Mouse (Mus musculus): ENCODE measurements around the gene Pdcd10. TPM values are rescaled to one million over a fixed set of nuclear protein-coding genes. Genes with fewer than 3 reads are reported as not detected.

The Pdcd10 gene
- polyA plus RNA-seq (2017; shearing (Covaris generic)) = 191 TPM

GRCm38 (mm10) chr3:75556695-75557291, at the start of gene Pdcd10:
Gene Pdcd10, minus strand, starts transcription at chr3:75556856.

GRCm38 (mm10) chr3:75557292-75557691, 636 bp upstream of the Pdcd10 start, which contains the start of gene Serpini1:
Gene Serpini1, plus strand, starts transcription at chr3:75557547.

GRCm38 (mm10) chr3:75482056-75482455, 74.6 kb downstream of the Pdcd10 start, which contains the start of gene Wdr49:
Gene Wdr49, minus strand, starts transcription at chr3:75482156.

Other genes with a start within 250 kb of the Pdcd10 start
- 0.56 TPM for gene Wdr49, start 74.7 kb downstream of the Pdcd10 start, polyA plus RNA-seq (2017; shearing (Covaris generic))
- gene Serpini1, start 691 bp upstream of the Pdcd10 start, polyA plus RNA-seq (2017; shearing (Covaris generic)) = 13.0 TPM
- gene Gm29133, start 191.3 kb upstream of the Pdcd10 start, polyA plus RNA-seq (2017; shearing (Covaris generic)) = not detected

All from effector memory CD4-positive, alpha-beta T cell, adult 5 months (primary cell).